ENCODE assay signal across 7 mouse cellular contexts in the genomic region with DNA sequence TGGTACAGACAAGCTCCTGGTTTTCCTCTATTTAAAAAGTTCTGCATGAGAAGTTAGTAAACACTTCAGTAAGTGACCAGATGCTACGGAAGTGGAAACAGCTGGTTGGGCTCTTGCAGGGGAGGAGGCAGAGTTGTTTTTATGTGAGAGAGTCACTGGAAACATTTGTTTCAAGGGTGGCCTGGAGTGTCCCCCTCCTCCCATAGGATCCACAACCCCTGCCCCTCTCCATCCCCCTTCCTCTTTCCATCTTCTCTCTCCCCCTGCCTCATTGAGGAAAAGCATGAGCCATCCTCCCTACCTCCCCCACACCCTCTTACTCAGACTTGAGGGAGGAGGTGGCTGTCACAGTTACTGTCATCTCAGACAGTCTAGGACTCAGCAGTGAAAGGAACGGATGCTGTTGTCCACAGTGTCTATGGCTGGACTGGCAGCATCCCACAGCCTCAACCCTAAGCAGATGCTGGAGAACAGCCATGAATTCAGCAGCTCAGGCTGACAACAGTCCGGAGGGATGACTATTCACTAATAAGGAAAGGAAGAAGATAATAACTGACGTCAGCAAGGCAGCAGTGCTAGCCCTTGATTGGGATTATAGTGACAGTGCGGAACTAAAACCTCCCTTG.
A peak's percentile ranks its signal among the peaks of the same experiment; 100 is the strongest.
DNase-seq lines count a peak whose midpoint lies in the region.

No protein-coding gene starts in this region.

- DNase-seq in right cerebral cortex, adult 2 months (ENCODE audit: low spot score in 2 of 2) = peak; percentile 8 to 9
- no peak for DNase-seq in right cerebral cortex, postnatal 14 days
- DNase-seq in gastrocnemius, postnatal 25 days = peak; percentile 29
- DNase-seq in kidney, adult 18-20 months = peak; percentile 38
- peak; percentile 28 for DNase-seq in lung, postnatal 36 days
- no peak for DNase-seq in layer of hippocampus, adult 11-12 months (ENCODE audit: low spot score)
- DNase-seq in layer of hippocampus, adult 18-20 months (ENCODE audit: low spot score in 2 of 2) = no peak

Comparison
In these comparisons a context has a peak if more than half of its experiments do, and no peak if none do; other contexts are left out.
1. DNase-seq: peak in right cerebral cortex, adult 2 months (2 of 2), gastrocnemius, postnatal 25 days (single experiment), kidney, adult 18-20 months (single experiment) and lung, postnatal 36 days (single experiment); none in right cerebral cortex, postnatal 14 days (single experiment), layer of hippocampus, adult 11-12 months (single experiment) and layer of hippocampus, adult 18-20 months (0 of 2).